Mouse (Mus musculus) heart, postnatal 0 days (tissue): ENCODE measurements at regions not wholly inside any gene's neighbourhood (a gene's known extent, or its start where the extent isn't known, plus 50 kb on each side); places are given as distances from the start of the nearest gene placed in this dataset.

Experiments
- ATAC-seq: fragments of 200-750 bp; cut with Nextera tagmentation; 2 replicates; pipeline ENCODE4 v1.8.0; 2017; ENCODE audit warnings: low read depth, moderate number of reproducible peaks, moderate library complexity; ENCODE audit not compliant: insufficient read depth
- DNase-seq: peaks from one replicate; pipeline ENCODE4 v3.0.0-alpha.2; 2016; ENCODE audit warnings: low spot score
- H3K27ac ChIP-seq: fragments of 300-500 bp; sonication (generic); 2 replicates; pipeline ENCODE4 v1.5.1; 2014; ENCODE audit warnings: low read depth, mild to moderate bottlenecking
- H3K27me3 ChIP-seq: fragments of 300-500 bp; sonication (generic); 2 replicates; pipeline ENCODE4 v1.6.1; 2014; ENCODE audit warnings: low read length, mixed read lengths; ENCODE audit not compliant: control insufficient read depth, insufficient read depth
- H3K36me3 ChIP-seq: fragments of 300-500 bp; sonication (generic); replicated peaks from 2 replicates; pipeline ENCODE4 v1.6.1; 2014; ENCODE audit warnings: low read length, mixed read lengths; ENCODE audit not compliant: control insufficient read depth, insufficient read depth
- H3K4me1 ChIP-seq: fragments of 300-500 bp; sonication (generic); 2 replicates; pipeline ENCODE4 v1.6.1; 2014; ENCODE audit warnings: antibody characterized with exemption; ENCODE audit not compliant: control insufficient read depth, insufficient read depth
- H3K4me2 ChIP-seq: fragments of 300-500 bp; sonication (generic); 2 replicates; pipeline ENCODE4 v1.6.1; 2014; ENCODE audit warnings: low read depth, mild to moderate bottlenecking, low read length, moderate library complexity
- H3K4me3 ChIP-seq: fragments of 300-500 bp; sonication (generic); 2 replicates; pipeline ENCODE4 v1.5.1; 2014; ENCODE audit warnings: low read depth, low read length
- H3K9ac ChIP-seq: fragments of 300-500 bp; sonication (generic); replicated peaks from 2 replicates; pipeline ENCODE4 v1.6.1; 2014; ENCODE audit warnings: low read depth, low read length, mixed read lengths
- H3K9me3 ChIP-seq: fragments of 300-500 bp; sonication (generic); replicated peaks from 2 replicates; pipeline ENCODE4 v1.6.1; 2016; ENCODE audit warnings: low read length; ENCODE audit not compliant: control insufficient read depth
- CTCF ChIP-seq: IDR thresholded peaks from 2 replicates; pipeline ENCODE4 v1.5.1; 2016; ENCODE audit warnings: antibody characterized with exemption, control low read depth, low read depth
- EP300 ChIP-seq: IDR thresholded peaks from 2 replicates; pipeline ENCODE4 v1.6.1; 2016; ENCODE audit warnings: antibody characterized with exemption, low read depth
- WGBS: fragments of 180-500 bp; shearing (Covaris S2); extraction: QIAGEN DNeasy Blood & Tissue Kit; methylation state at CpG from one replicate; pipeline ENCODE4 v1.1.7; 2014; 5-methylcytosine and 5-hydroxymethylcytosine counted together

GRCm38 (mm10) chr10:37259186-37259585, 120.5 kb upstream of the Marcks start:
- WGBS, result 80% methylated on average over 3 of the region's 3 CpGs
- no peaks in the 10 kb centered on the region for H3K27me3 ChIP-seq
- H3K4me1 ChIP-seq, result no peaks in the 10 kb centered on the region
- DNase-seq, result no peak
- ATAC-seq, result no peak
- H3K36me3 ChIP-seq, result no peaks in the 10 kb centered on the region
- no peak overlapping the region for H3K4me2 ChIP-seq
- no peaks in the 10 kb centered on the region for H3K9me3 ChIP-seq
- H3K27ac ChIP-seq, result no peak overlapping the region
- TF ChIP-seq CTCF (no peak), EP300 (no peak)
- no peak overlapping the region for H3K9ac ChIP-seq
- no peak overlapping the region for H3K4me3 ChIP-seq

DNA sequence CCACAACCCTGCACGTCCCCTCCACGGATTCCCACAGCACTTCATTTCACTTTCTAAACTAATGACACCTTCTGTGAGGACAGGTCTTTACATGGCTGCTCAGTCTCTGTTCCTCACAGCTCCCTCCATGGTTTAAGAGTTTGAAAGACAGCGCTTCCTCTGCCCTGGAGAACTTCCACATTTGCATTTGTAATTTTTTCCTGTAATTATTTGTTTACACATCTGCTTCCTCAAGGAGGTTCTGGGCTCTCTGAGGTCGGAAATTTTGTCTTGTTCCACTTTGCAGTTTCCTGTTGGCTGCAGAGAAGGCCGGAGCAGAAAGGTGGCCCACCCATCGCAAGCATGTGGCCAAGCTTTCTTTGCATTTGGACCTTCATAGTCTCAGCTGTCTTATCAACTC, 118.8 kb upstream of the Marcks start:
- Histone ChIP-seq H3K27ac (no peak overlapping the region), H3K4me2 (no peak overlapping the region), H3K27me3 (no peaks in the 10 kb centered on the region), H3K4me1 (no peaks in the 10 kb centered on the region), H3K4me3 (no peak overlapping the region), H3K9ac (no peak overlapping the region), H3K9me3 (no peaks in the 10 kb centered on the region), H3K36me3 (no peaks in the 10 kb centered on the region)
- DNase-seq (no peak), ATAC-seq (no peak)
- no peak for TF ChIP-seq CTCF
- WGBS, result 65% methylated on average over 6 of the region's 6 CpGs

DNA sequence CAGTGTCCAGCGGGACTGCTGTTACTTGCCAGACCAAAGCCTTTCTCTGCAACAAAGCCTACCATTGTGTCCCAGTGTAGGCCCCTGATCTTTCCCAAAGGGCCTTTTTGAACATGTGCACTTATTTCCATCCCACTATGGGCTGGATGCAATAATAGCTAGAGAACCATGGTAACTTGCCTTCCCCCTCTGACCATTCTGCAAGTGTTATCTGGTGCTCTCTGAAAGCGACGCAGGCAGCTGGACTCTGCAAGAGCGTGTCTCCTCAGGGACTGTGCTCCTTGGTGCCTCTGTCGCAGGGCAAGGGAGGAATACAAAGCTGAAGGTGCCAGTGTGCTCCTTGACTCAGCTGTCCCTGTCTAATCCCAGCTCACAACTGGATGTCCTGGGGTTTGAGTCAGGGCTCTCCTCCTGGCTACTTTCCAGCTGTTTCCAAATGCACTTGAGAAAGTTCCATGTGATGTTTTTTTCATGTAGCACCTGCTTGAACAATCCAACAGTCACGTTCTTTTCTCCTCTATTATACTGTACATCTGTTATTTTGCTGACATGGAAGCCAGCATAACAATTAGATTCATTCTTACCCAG, 112.3 kb upstream of the Marcks start:
- H3K4me3 ChIP-seq, result no peak overlapping the region
- no peak overlapping the region for H3K27ac ChIP-seq
- H3K27me3 ChIP-seq, result no peaks in the 10 kb centered on the region
- no peaks in the 10 kb centered on the region for H3K9me3 ChIP-seq
- peaks cover 9% of the 10 kb centered on the region; the same call in 1 of the 2 replicates for H3K4me1 ChIP-seq
- no peak for DNase-seq
- H3K4me2 ChIP-seq, result no peak overlapping the region
- ATAC-seq, result no peak
- H3K36me3 ChIP-seq, result no peaks in the 10 kb centered on the region
- TF ChIP-seq EP300, result no peak
- no peak for TF ChIP-seq CTCF
- H3K9ac ChIP-seq, result no peak overlapping the region
- 47% methylated on average over 6 of the region's 6 CpGs for WGBS

- Histone ChIP-seq H3K4me2 (no peak overlapping the region), H3K36me3 (no peaks in the 10 kb centered on the region), H3K27me3 (no peaks in the 10 kb centered on the region), H3K27ac (no peak overlapping the region), H3K9me3 (no peaks in the 10 kb centered on the region), H3K4me3 (no peak overlapping the region), H3K4me1 (peaks cover 9% of the 10 kb centered on the region; the same call in 1 of the 2 replicates), H3K9ac (no peak overlapping the region)
- TF ChIP-seq CTCF (no peak), EP300 (no peak)
- 28% methylated on average over 2 of the region's 2 CpGs for WGBS
- ATAC-seq (no peak), DNase-seq (peak; percentile 45)
Measured at GRCm38 (mm10) chr10:37250157-37250556, 111.4 kb upstream of the Marcks start.

GRCm38 (mm10) chr10:37249511-37249910, 110.8 kb upstream of the Marcks start:
- Histone ChIP-seq H3K9ac (no peak overlapping the region), H3K9me3 (no peaks in the 10 kb centered on the region), H3K27ac (no peak overlapping the region), H3K36me3 (no peaks in the 10 kb centered on the region), H3K4me1 (peaks cover 9% of the 10 kb centered on the region; the same call in 1 of the 2 replicates), H3K4me2 (no peak overlapping the region), H3K27me3 (no peaks in the 10 kb centered on the region), H3K4me3 (no peak overlapping the region)
- peak; percentile 3 for DNase-seq
- WGBS, result 85% methylated on average over 4 of the region's 4 CpGs
- TF ChIP-seq EP300 (no peak), CTCF (no peak)
- no peak for ATAC-seq

- no peak for ATAC-seq
- peak; percentile 4 for DNase-seq
- H3K27me3 ChIP-seq, result no peaks in the 10 kb centered on the region
- no peak overlapping the region for H3K4me3 ChIP-seq
- no peak overlapping the region for H3K9ac ChIP-seq
- H3K9me3 ChIP-seq, result no peaks in the 10 kb centered on the region
- H3K4me2 ChIP-seq, result no peak overlapping the region
- TF ChIP-seq CTCF (no peak), EP300 (no peak)
- no peaks in the 10 kb centered on the region for H3K36me3 ChIP-seq
- H3K4me1 ChIP-seq, result peaks cover 9% of the 10 kb centered on the region; the same call in 1 of the 2 replicates
- H3K27ac ChIP-seq, result no peak overlapping the region
Measured at GRCm38 (mm10) chr10:37247121-37247520, 108.4 kb upstream of the Marcks start.
